Mouse (Mus musculus) testis, adult 2 months (tissue): ENCODE data around the gene Nrarp. TPM values are rescaled to one million over a fixed set of nuclear protein-coding genes. Genes with fewer than 3 reads are reported as not detected.
A peak's percentile ranks its signal among the peaks of the same experiment; 100 is the strongest.

ENCODE experiments used
- H3K27ac ChIP-seq: fragments of 200-500 bp; 2 replicates; pipeline ENCODE4 v1.5.1; 2012; ENCODE audit warnings: low read depth, low read length; ENCODE audit not compliant: control insufficient read depth, insufficient read depth
- H3K27me3 ChIP-seq: fragments of 200-500 bp; 2 replicates; pipeline ENCODE4 v1.6.1; 2012; ENCODE audit warnings: mild to moderate bottlenecking, low read length, moderate library complexity; ENCODE audit not compliant: control insufficient read depth, insufficient read depth
- H3K36me3 ChIP-seq: fragments of 200-500 bp; 2 replicates; pipeline ENCODE4 v1.6.1; 2012; ENCODE audit warnings: mild to moderate bottlenecking, low read length; ENCODE audit not compliant: control insufficient read depth, insufficient read depth
- H3K4me1 ChIP-seq: fragments of 200-500 bp; 2 replicates; pipeline ENCODE4 v1.6.1; 2012; ENCODE audit warnings: low read length; ENCODE audit not compliant: control insufficient read depth, insufficient read depth
- H3K4me3 ChIP-seq: fragments of 200-500 bp; 2 replicates; pipeline ENCODE4 v1.5.1; 2012; ENCODE audit warnings: low read depth, mild to moderate bottlenecking, low read length, moderate library complexity, mixed read lengths; ENCODE audit not compliant: control insufficient read depth
- CTCF ChIP-seq: fragments of 200-500 bp; IDR thresholded peaks from 2 replicates; pipeline ENCODE4 v1.5.1; 2012; ENCODE audit warnings: low read depth, mild to moderate bottlenecking, inconsistent platforms, low read length, moderate library complexity; ENCODE audit not compliant: control insufficient read depth, insufficient read depth, insufficient replicate concordance
- POLR2A ChIP-seq: fragments of 200-500 bp; IDR thresholded peaks from 2 replicates; pipeline ENCODE4 v1.6.1; 2012; ENCODE audit warnings: low read depth, mild to moderate bottlenecking, inconsistent platforms, low read length, moderate library complexity; ENCODE audit not compliant: control insufficient read depth
- polyA plus RNA-seq: library from polyadenylated mRNA; depleted of rRNA; stranded (reverse); fragments of >200 nt; gene quantifications from 2 replicates; pipeline ENCODE4 v1.2.3, GENCODE M21; 2012

Nrarp gene
- polyA plus RNA-seq, 1 experiment: 3.8 TPM

DNA sequence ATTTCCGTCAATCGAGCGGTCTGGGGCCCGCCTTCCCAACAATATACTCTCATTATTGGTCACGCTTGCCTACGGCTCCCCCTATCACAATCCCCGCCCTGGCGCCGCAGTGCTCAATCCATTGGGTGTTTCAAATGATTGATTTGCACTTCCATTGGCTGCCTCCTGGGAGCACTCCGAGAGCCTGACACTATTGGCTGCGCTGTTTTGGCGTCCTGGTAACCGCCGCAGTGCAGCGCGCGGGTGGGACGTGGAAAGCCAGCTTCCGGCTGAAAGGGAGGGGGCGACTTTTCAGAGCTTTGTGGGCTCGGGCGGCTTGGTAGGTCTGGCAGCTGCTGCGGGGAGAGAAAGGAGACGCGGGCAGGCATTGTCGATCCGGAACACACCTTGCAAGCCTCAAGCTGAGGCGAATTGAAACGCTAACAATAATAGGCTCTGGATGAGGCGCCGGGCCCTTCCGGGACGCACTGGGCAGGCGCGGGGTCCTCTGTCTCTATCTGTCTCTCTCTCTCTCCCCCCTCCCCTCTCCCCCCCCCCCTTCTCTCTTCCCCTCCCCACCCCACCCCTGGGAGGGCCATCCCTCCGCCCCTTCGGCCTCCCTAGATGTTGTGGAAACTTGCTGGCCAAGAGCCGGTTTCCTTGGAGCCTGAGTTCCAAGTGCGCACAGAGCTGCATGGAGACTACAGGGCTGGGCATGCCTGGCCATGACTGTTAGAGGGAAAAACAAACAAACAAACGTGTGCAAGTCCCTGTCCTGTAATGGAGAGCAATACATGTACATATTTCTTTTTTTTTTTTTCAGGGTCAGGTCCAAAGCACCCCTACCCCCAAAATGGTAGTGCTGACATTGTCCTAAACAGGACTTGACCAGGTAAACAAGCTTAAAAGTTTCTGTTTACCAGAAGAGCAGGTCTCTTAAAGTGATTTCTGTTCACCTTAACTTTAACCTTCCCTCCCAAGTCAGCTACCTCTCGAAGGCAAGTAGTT lies 44.5 kb downstream of the Nrarp start:
- peak overlapping the region; percentile 100 for H3K4me3 ChIP-seq
- no peaks in the 10 kb centered on the region for H3K27me3 ChIP-seq
- peaks cover 4% of the 10 kb centered on the region; the same call in 1 of the 2 replicates for H3K4me1 ChIP-seq
- no peaks in the 10 kb centered on the region for H3K36me3 ChIP-seq
- TF ChIP-seq CTCF (no peak), POLR2A (no peak; the same call in 1 of the 2 replicates)
- H3K27ac ChIP-seq: peak overlapping the region; percentile 94

DNA sequence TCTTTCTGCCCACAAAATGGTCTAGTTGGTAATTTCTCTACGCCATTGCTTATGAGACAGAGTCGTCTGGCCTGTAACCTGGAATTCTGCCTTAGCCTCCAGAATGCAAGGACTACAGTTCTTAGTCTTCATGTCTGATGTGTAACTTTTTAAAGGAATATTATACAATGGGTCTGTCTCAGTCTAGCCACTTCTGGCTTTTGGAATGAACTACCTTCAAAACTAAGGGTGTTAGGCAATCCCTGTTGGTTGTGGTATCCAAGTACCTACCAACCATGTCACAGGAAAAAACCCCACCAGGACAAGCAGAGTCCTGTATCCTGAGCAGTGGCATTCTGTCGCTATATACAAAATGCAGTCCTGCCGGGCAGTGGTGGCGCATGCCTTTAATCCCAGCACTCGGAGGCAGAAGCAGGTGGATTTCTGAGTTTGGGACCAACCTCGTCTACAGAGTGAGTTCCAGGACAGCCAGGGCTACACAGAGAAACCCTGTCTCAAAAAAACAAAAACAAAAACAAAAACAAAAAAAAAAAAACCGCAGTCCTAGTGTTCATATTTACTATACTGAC lies 45.3 kb downstream of the Nrarp start:
- Histone ChIP-seq H3K27ac (peak overlapping the region; percentile 84), H3K36me3 (no peaks in the 10 kb centered on the region), H3K4me1 (peaks cover 4% of the 10 kb centered on the region; the same call in 1 of the 2 replicates), H3K4me3 (peak overlapping the region; percentile 83), H3K27me3 (no peaks in the 10 kb centered on the region)
- TF ChIP-seq CTCF (no peak), POLR2A (no peak)

DNA sequence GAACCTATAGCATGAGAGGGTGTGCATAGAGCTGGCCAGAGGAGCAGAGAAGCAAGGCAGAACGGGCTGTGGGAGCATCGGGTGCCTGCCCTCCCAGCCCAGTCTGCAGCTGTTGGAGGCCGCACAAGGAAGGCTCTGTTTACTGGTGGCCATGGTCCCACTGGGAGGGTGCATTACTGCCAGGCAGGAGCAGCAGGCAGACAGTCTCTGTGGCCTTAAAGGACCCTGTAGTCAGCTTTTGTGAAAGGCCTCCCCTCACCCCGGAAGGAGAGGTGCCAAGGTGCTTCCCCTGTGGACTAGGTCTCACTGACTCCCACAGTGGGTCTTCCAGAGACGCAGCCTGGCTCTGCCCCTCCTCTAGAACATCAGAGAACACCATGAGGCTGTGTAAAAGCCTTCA lies 46.3 kb downstream of the Nrarp start:
- Histone ChIP-seq H3K27me3 (no peaks in the 10 kb centered on the region), H3K36me3 (no peaks in the 10 kb centered on the region), H3K4me1 (peaks cover 4% of the 10 kb centered on the region; the same call in 1 of the 2 replicates), H3K4me3 (no peak overlapping the region), H3K27ac (no peak overlapping the region)
- no peak for TF ChIP-seq CTCF
- no peak for TF ChIP-seq POLR2A

DNA sequence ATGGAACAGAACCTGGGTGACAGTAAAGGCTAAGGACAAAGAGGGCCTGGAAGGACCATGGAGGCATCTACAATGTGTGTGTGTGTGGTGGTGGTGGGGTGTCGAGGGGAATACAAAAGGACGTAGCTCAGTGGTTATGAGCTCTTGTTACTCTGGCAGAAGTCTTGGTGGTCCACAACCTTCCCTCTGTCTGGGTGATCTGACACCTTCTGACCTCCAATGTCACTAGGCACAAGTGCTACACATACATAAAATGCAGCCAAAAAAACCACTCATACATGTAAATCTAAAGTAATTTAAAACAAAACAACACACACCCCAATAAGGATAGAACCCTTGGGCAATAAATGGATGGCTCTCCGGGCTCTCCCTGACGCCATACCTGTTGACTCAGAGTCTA lies 46.8 kb downstream of the Nrarp start:
- Histone ChIP-seq H3K4me3 (no peak overlapping the region), H3K4me1 (peaks cover 4% of the 10 kb centered on the region; the same call in 1 of the 2 replicates), H3K27ac (no peak overlapping the region), H3K27me3 (no peaks in the 10 kb centered on the region), H3K36me3 (no peaks in the 10 kb centered on the region)
- no peak for TF ChIP-seq CTCF
- TF ChIP-seq POLR2A: no peak

DNA sequence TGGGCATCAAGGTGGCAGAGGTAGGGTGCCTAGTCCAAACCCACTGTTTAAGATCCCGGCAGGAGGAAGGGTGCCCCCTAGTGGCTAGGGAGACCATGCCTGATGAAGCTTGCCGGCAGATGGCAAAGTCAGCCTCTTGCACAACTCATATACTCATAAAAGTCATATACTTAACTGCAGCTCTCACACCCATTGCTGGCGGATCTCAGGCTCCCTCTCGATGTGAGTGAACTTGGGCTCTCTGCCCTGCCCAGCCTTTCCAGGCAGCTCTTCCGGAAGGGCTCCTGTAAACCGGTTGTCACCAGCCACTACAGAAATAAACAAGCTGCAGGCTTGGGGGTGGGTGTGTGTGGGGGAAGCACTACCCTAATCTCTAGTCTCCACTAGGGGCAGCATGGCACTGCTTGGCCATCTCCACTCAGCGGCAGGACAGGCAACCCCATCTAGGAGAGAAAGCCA lies 47.9 kb downstream of the Nrarp start:
- Histone ChIP-seq H3K4me3 (no peak overlapping the region), H3K4me1 (peaks cover 4% of the 10 kb centered on the region; the same call in 1 of the 2 replicates), H3K27ac (no peak overlapping the region), H3K36me3 (no peaks in the 10 kb centered on the region), H3K27me3 (no peaks in the 10 kb centered on the region)
- no peak for TF ChIP-seq POLR2A
- TF ChIP-seq CTCF: peak; percentile 84; the same call in 1 of the 2 replicates

DNA sequence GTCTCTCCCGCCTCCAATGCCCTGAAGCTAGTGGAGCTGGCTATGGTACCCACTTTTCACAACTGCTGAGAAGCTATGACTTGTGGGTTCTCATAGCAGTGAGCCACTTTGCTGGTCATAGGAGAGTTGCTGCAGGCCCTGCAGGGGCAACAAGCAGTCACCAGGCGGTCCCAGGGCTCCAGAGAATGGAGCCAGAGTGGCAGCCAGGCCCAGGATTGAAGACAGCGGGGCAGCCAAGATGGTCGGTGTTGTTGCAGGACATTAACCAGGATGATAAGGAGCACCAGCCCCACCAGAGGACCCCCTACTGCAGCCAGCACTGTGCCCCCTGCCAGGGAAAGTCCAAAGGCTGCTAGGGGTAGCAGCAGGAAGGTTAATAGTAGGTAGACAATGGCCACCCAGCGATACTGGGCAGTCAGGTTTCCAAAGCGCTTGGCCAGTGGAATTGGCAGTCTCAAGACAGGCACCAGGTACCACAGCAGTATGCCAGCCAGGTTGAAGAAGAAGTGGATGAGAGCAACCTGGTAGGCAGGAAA lies 48.5 kb downstream of the Nrarp start:
- Histone ChIP-seq H3K27ac (no peak overlapping the region), H3K4me3 (no peak overlapping the region)

DNA sequence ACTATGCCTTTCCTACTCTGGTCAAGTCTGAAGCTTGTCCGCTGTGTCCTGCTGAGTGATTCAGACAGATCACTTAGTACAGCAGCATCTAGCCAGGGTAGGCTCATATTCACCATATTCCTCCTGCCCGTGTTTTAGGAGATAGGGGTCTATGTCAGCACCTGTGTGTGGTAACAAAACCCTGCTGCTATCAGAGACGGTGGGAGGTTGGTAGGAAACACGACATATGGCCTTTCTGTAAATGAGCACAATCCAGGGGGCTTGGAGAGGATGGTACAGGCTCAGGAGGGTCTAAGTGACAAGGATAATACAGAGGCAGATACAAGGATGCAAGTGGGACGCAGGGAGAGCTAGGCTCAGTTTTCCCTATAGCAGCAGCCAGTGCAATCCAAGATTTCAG lies 49.0 kb downstream of the Nrarp start:
- no peak for TF ChIP-seq CTCF
- no peaks in the 10 kb centered on the region for H3K36me3 ChIP-seq
- no peaks in the 10 kb centered on the region for H3K27me3 ChIP-seq

More for the DNA sequence above, 48.5 kb downstream of the Nrarp start:
- Histone ChIP-seq H3K36me3 (no peaks in the 10 kb centered on the region), H3K27me3 (no peaks in the 10 kb centered on the region), H3K4me1 (peaks cover 2% of the 10 kb centered on the region; the same call in 1 of the 2 replicates)
- TF ChIP-seq POLR2A (no peak), CTCF (no peak)

More for the DNA sequence above, 49.0 kb downstream of the Nrarp start:
- H3K4me1 ChIP-seq: peaks cover 2% of the 10 kb centered on the region; the same call in 1 of the 2 replicates
- no peak overlapping the region for H3K27ac ChIP-seq
- H3K4me3 ChIP-seq: no peak overlapping the region
